Mouse (Mus musculus) spleen, adult 2 months (tissue): ENCODE data around the gene Acbd5.

Experiments used
- CTCF ChIP-seq: fragments of 200-500 bp; IDR thresholded peaks from 2 replicates; pipeline ENCODE4 v1.5.1; 2011; ENCODE audit warnings: mild to moderate bottlenecking, inconsistent platforms; ENCODE audit not compliant: insufficient read depth, insufficient read length, insufficient replicate concordance; ENCODE audit errors: extremely low read depth
- POLR2A ChIP-seq: fragments of 200-500 bp; IDR thresholded peaks from 2 replicates; pipeline ENCODE4 v1.6.1; 2011; ENCODE audit warnings: low read depth, low read length, inconsistent platforms

DNA sequence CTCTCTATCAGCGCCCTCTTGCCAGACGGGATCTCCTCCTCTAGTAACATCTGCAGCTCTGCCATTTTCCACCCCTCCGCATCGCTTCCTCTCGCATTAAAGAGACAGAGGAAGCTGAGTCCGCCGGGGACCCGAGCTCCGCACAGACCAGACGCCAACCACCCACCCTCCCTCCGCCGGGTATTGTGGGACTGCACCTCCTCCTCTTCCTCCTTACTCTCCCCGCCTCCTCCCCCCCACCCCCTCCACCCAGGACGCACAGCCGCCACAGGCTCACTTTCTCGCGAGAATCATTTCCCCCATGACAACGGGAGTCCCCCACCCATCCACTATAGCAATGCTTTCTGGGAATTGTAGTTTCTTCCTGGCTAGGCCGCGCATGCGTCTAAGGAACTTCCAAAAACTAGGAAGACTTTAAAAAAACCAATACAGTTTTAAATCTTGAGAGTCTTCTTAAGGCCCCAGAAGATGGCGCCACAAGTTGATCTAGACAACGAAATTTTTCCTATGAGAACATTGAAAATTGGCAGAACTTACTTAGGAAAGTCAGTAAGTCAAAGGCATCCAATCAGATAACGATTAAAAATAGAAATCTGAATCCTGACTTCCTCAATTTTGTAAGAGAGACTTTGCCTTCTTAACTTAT lies 27.8 kb upstream of the Acbd5 start, which contains the start of gene Abi1:
- no peak for TF ChIP-seq CTCF
- peak; percentile 88 for TF ChIP-seq POLR2A
